Mouse (Mus musculus): ENCODE measurements around the gene Aox1. TPM values are rescaled to one million over a fixed set of nuclear protein-coding genes. Genes with fewer than 3 reads are reported as not detected.

Gene Aox1
- total and polyA plus RNA-seq, 3 experiments: 0.16 TPM; not detected in 2

DNA sequence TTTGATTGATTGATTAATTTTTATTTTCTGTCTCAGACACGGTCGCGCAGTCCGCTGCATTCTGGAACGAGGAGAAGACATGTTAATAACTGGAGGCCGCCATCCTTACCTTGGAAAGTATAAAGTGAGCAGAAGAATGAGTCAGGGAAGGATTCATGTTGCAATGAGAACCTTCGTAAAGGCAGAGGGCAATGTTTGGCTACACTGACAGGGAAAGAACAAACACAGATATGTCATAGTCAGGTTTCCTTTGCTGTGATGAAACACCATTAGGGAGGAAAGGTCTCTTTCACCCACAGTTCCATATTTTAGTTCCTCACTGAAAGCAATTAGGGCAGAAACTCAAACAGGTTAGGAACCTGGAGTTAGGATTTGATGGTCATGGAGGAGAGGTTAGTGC lies 48.7 kb downstream of the Aox1 start:
- no peaks in the 10 kb centered on the region for H3K4me1 ChIP-seq (ENCODE audit: insufficient read depth, low read depth, low read length)
- no peak overlapping the region for H3K4me3 ChIP-seq (ENCODE audit: low read depth, low read length)
- no peak for TF ChIP-seq GATA2 (IDR thresholded peaks at IDR 0.05; ENCODE audit: borderline replicate concordance, low read depth, low read length)
- H3K9me3 ChIP-seq (replicated peaks): no peaks in the 10 kb centered on the region
- ATAC-seq (ENCODE audit: extremely low read depth, insufficient number of reproducible peaks, low FRiP score, poor library complexity, severe bottlenecking) (no peak), DNase-seq (ENCODE audit: low spot score) (no peak)
- H3K27me3 ChIP-seq (ENCODE audit: insufficient read depth, low read length): peaks cover 5% of the 10 kb centered on the region
- no peaks in the 10 kb centered on the region for H3K36me3 ChIP-seq (replicated peaks)

DNA sequence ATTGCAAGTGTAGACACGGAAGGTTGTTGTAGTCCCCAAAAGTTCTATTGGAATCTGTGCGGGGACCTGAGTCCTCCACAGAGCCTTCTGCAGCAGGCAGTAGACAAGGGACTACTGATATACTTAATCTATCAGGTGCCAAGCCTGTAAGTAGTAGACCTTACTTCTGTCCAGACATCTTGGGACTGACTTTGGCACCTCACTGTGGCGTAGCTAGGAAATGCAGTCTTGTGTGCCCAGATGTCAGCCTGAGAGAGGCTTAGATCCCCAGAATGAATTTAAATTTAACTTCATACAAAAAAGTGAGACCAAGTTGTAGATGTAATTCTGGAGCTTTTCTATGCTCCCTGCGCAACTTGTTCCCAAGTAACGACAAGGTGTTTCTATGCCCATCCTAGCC lies 50.0 kb downstream of the Aox1 start:
- no peaks in the 10 kb centered on the region for H3K36me3 ChIP-seq (replicated peaks)
- no peaks in the 10 kb centered on the region for H3K9me3 ChIP-seq (replicated peaks)
- no peak for ATAC-seq (ENCODE audit: extremely low read depth, insufficient number of reproducible peaks, low FRiP score, poor library complexity, severe bottlenecking)
- no peak for TF ChIP-seq GATA1 (IDR thresholded peaks at IDR 0.05; ENCODE audit: borderline replicate concordance, low read length)
- no peak for TF ChIP-seq POLR2AphosphoS5 (IDR thresholded peaks at IDR 0.05; ENCODE audit: insufficient replicate concordance, low read depth, low read length)
- no peak for TF ChIP-seq GATA2 (IDR thresholded peaks at IDR 0.05; ENCODE audit: borderline replicate concordance, low read depth, low read length)
- TF ChIP-seq TAL1 (conservative IDR thresholded peaks at IDR 0.05; ENCODE audit: low read depth, low read length): no peak
- TF ChIP-seq CTCF (IDR thresholded peaks at IDR 0.05; ENCODE audit: low read depth, low read length): no peak
- peaks cover 5% of the 10 kb centered on the region for H3K27me3 ChIP-seq (ENCODE audit: insufficient read depth, low read length)
- H3K4me1 ChIP-seq (ENCODE audit: insufficient read depth, low read depth, low read length): no peaks in the 10 kb centered on the region
- no peak overlapping the region for H3K4me3 ChIP-seq (ENCODE audit: low read depth, low read length)
- DNase-seq (ENCODE audit: low spot score): no peak

DNA sequence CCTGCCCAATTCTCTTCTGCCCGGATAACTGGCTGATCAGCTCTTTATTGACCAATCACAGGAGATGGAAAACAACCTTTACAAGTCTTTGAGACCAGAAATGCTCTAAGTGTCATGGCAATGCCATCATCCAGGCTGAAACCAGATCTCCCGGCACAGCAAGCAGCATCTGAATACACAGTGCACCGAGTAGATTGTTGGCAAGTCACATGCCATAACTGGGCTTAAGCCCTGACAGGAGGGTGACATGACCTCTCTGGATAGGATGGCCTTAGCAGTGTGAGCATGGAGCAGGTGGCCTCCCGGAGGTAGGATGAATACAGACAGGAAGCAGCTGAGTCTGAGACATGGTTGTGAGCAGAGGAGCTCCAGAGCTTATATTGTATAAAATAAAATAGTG lies 50.7 kb downstream of the Aox1 start:
- Histone ChIP-seq H3K4me3 (ENCODE audit: low read depth, low read length) (no peak overlapping the region), H3K36me3 (replicated peaks) (no peaks in the 10 kb centered on the region), H3K4me1 (ENCODE audit: insufficient read depth, low read depth, low read length) (no peaks in the 10 kb centered on the region), H3K27me3 (ENCODE audit: insufficient read depth, low read length) (peaks cover 5% of the 10 kb centered on the region), H3K9me3 (replicated peaks) (no peaks in the 10 kb centered on the region)
- TF ChIP-seq POLR2AphosphoS5 (IDR thresholded peaks at IDR 0.05; ENCODE audit: insufficient replicate concordance, low read depth, low read length) (no peak), GATA1 (IDR thresholded peaks at IDR 0.05; ENCODE audit: borderline replicate concordance, low read length) (no peak), GATA2 (IDR thresholded peaks at IDR 0.05; ENCODE audit: borderline replicate concordance, low read depth, low read length) (no peak), TAL1 (conservative IDR thresholded peaks at IDR 0.05; ENCODE audit: low read depth, low read length) (no peak)
- DNase-seq (ENCODE audit: low spot score): no peak
- no peak for ATAC-seq (ENCODE audit: extremely low read depth, insufficient number of reproducible peaks, low FRiP score, poor library complexity, severe bottlenecking)

DNA sequence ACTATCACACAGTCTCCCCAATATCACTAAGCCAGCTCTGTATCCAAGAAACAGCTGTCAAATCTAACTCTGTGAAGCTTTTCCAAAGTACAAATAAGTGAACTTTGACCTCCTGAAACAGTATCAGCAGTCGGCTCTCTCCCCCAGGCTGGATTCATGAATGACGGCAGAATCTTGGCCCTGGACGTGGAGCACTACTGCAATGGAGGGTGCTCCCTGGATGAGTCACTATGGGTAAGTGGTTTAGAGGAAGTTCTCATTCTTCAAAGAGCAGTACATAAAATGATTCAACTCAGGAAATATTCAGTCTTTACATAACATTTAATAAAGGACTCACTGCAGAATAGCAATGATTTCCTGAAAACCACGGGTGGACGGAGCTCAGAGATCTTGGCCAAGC lies 51.6 kb downstream of the Aox1 start:
- H3K4me3 ChIP-seq (ENCODE audit: low read depth, low read length): no peak overlapping the region
- no peak for DNase-seq (ENCODE audit: low spot score)
- H3K4me1 ChIP-seq (ENCODE audit: insufficient read depth, low read depth, low read length): no peaks in the 10 kb centered on the region
- no peaks in the 10 kb centered on the region for H3K9me3 ChIP-seq (replicated peaks)
- no peaks in the 10 kb centered on the region for H3K36me3 ChIP-seq (replicated peaks)
- peaks cover 5% of the 10 kb centered on the region for H3K27me3 ChIP-seq (ENCODE audit: insufficient read depth, low read length)
- TF ChIP-seq POLR2AphosphoS5 (IDR thresholded peaks at IDR 0.05; ENCODE audit: insufficient replicate concordance, low read depth, low read length) (no peak), CTCF (IDR thresholded peaks at IDR 0.05; ENCODE audit: low read depth, low read length) (no peak)
- no peak for ATAC-seq (ENCODE audit: extremely low read depth, insufficient number of reproducible peaks, low FRiP score, poor library complexity, severe bottlenecking)

DNA sequence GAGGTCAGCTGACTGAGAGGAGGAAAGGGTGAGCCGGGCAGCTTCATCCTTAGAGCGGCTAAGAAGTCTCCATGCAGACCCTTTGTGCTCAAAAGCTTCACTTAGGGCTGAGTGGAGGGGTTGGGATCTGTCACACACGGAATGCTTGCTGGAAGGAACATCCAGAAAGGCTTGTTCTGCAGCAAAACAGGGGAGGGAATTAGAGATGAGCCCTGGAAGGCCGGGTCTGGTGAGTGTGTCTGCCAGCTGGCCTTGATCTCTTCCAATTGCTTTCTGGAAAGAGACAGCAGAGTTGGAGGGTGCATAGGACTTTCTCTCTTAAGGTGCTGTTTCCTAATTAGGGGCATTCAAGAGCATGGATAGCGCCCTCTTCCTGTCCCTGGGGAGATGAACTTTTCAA lies 59.6 kb downstream of the Aox1 start:
- ATAC-seq (ENCODE audit: extremely low read depth, insufficient number of reproducible peaks, low FRiP score, poor library complexity, severe bottlenecking) (no peak), DNase-seq (ENCODE audit: low spot score) (no peak)
- H3K27me3 ChIP-seq (ENCODE audit: insufficient read depth, low read length): peaks cover 4% of the 10 kb centered on the region; the same call in 1 of the 2 replicates
- H3K4me1 ChIP-seq (ENCODE audit: insufficient read depth, low read depth, low read length): no peaks in the 10 kb centered on the region
- no peak for TF ChIP-seq GATA2 (IDR thresholded peaks at IDR 0.05; ENCODE audit: borderline replicate concordance, low read depth, low read length)
- TF ChIP-seq CTCF (IDR thresholded peaks at IDR 0.05; ENCODE audit: low read depth, low read length): no peak
- TF ChIP-seq POLR2AphosphoS5 (IDR thresholded peaks at IDR 0.05; ENCODE audit: insufficient replicate concordance, low read depth, low read length): no peak
- TF ChIP-seq TAL1 (conservative IDR thresholded peaks at IDR 0.05; ENCODE audit: low read depth, low read length): no peak
- no peak for TF ChIP-seq GATA1 (IDR thresholded peaks at IDR 0.05; ENCODE audit: borderline replicate concordance, low read length)
- no peaks in the 10 kb centered on the region for H3K9me3 ChIP-seq (replicated peaks)
- no peaks in the 10 kb centered on the region for H3K36me3 ChIP-seq (replicated peaks)
- H3K4me3 ChIP-seq (ENCODE audit: low read depth, low read length): no peak overlapping the region

DNA sequence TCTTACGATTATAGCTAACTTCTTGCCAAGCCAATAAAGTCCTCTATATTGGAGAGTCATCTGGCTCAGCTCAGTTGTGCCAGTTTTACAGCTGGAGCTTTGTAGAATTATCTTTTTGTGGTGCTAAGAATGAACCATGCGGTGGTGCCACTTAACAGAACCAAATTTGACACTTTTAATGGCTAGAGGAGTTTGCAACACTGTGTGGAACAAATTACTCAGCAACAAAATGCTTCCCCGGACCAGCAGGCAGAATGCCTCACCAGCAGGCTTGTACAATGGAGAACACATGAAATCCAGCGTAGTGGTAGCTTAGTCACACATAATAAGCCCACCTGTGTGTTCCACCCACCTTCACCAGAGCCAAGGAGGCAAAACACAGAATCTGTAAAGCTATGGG lies 60.5 kb downstream of the Aox1 start:
- TF ChIP-seq GATA1 (IDR thresholded peaks at IDR 0.05; ENCODE audit: borderline replicate concordance, low read length) (no peak), TAL1 (conservative IDR thresholded peaks at IDR 0.05; ENCODE audit: low read depth, low read length) (no peak), POLR2AphosphoS5 (IDR thresholded peaks at IDR 0.05; ENCODE audit: insufficient replicate concordance, low read depth, low read length) (no peak), CTCF (IDR thresholded peaks at IDR 0.05; ENCODE audit: low read depth, low read length) (no peak), GATA2 (IDR thresholded peaks at IDR 0.05; ENCODE audit: borderline replicate concordance, low read depth, low read length) (no peak)
- Histone ChIP-seq H3K4me3 (ENCODE audit: low read depth, low read length) (no peak overlapping the region), H3K36me3 (replicated peaks) (no peaks in the 10 kb centered on the region), H3K9me3 (replicated peaks) (no peaks in the 10 kb centered on the region), H3K4me1 (ENCODE audit: insufficient read depth, low read depth, low read length) (no peaks in the 10 kb centered on the region), H3K27me3 (ENCODE audit: insufficient read depth, low read length) (peaks cover 4% of the 10 kb centered on the region; the same call in 1 of the 2 replicates)
- no peak for ATAC-seq (ENCODE audit: extremely low read depth, insufficient number of reproducible peaks, low FRiP score, poor library complexity, severe bottlenecking)
- DNase-seq (ENCODE audit: low spot score): no peak

DNA sequence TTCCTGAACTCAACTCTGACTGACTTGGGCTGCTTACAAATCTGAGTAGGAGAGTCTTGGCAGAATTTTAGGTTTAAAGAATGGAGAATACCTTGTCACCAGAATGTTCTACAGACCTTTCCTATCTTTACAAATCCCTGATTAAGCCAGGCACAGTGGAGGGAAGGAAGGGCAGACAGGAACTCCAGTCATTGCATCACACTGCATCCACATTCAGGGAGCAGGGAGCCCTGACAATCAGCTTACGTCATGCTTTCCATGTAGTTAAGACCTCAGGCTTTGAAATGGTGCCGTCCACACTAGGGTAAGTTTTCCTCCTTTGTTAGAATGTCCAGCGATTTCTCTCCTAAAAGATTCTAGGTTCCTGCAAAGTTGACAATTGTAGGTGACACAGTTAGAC lies 61.5 kb downstream of the Aox1 start:
- TF ChIP-seq CTCF (IDR thresholded peaks at IDR 0.05; ENCODE audit: low read depth, low read length) (no peak), GATA1 (IDR thresholded peaks at IDR 0.05; ENCODE audit: borderline replicate concordance, low read length) (no peak), GATA2 (IDR thresholded peaks at IDR 0.05; ENCODE audit: borderline replicate concordance, low read depth, low read length) (no peak), TAL1 (conservative IDR thresholded peaks at IDR 0.05; ENCODE audit: low read depth, low read length) (no peak), POLR2AphosphoS5 (IDR thresholded peaks at IDR 0.05; ENCODE audit: insufficient replicate concordance, low read depth, low read length) (no peak)
- no peaks in the 10 kb centered on the region for H3K36me3 ChIP-seq (replicated peaks)
- no peak overlapping the region for H3K4me3 ChIP-seq (ENCODE audit: low read depth, low read length)
- H3K9me3 ChIP-seq (replicated peaks): no peaks in the 10 kb centered on the region
- no peak for ATAC-seq (ENCODE audit: extremely low read depth, insufficient number of reproducible peaks, low FRiP score, poor library complexity, severe bottlenecking)
- DNase-seq (ENCODE audit: low spot score): no peak
- no peaks in the 10 kb centered on the region for H3K4me1 ChIP-seq (ENCODE audit: insufficient read depth, low read depth, low read length)
- peaks cover 4% of the 10 kb centered on the region; the same call in 1 of the 2 replicates for H3K27me3 ChIP-seq (ENCODE audit: insufficient read depth, low read length)
